Mouse (Mus musculus) intestine, embryonic 14.5 days (tissue): Measurements from ENCODE around the gene Ptrh2. TPM values are rescaled to one million over a fixed set of nuclear protein-coding genes. Genes with fewer than 3 reads are reported as not detected.

ENCODE experiments used
- ATAC-seq: fragments of 200-750 bp; cut with Nextera tagmentation; replicated peaks from 2 replicates; pipeline ENCODE4 v1.8.0; 2017; ENCODE audit warnings: low read depth, moderate number of reproducible peaks, moderate TSS enrichment, moderate library complexity; ENCODE audit not compliant: low FRiP score, low TSS enrichment
- DNase-seq: peaks from one replicate; pipeline ENCODE4 v3.0.0-alpha.2; 2018; ENCODE audit warnings: low spot score
- H3K27ac ChIP-seq: fragments of 300-500 bp; sonication (generic); 2 replicates; pipeline ENCODE4 v1.5.1; 2014; ENCODE audit warnings: low read depth, mild to moderate bottlenecking, control low read depth
- H3K27me3 ChIP-seq: fragments of 300-500 bp; sonication (generic); replicated peaks from 2 replicates; pipeline ENCODE4 v1.6.1; 2014; ENCODE audit warnings: low read length, control low read depth; ENCODE audit not compliant: control insufficient read depth, insufficient read depth
- H3K36me3 ChIP-seq: fragments of 300-500 bp; sonication (generic); 2 replicates; pipeline ENCODE4 v1.6.1; 2014; ENCODE audit warnings: low read length, control low read depth; ENCODE audit not compliant: control insufficient read depth, insufficient read depth
- H3K4me1 ChIP-seq: fragments of 300-500 bp; sonication (generic); replicated peaks from 2 replicates; pipeline ENCODE4 v1.6.1; 2014; ENCODE audit warnings: low read length, control low read depth, mixed read lengths; ENCODE audit not compliant: control insufficient read depth, insufficient read depth
- H3K4me2 ChIP-seq: fragments of 300-500 bp; sonication (generic); 2 replicates; pipeline ENCODE4 v1.6.1; 2014; ENCODE audit warnings: low read length
- H3K4me3 ChIP-seq: fragments of 300-500 bp; sonication (generic); 2 replicates; pipeline ENCODE4 v1.5.1; 2014; ENCODE audit warnings: low read depth, low read length, control low read depth, mixed read lengths
- H3K9ac ChIP-seq: fragments of 300-500 bp; sonication (generic); 2 replicates; pipeline ENCODE4 v1.6.1; 2014; ENCODE audit warnings: mild to moderate bottlenecking, low read length
- H3K9me3 ChIP-seq: fragments of 300-500 bp; sonication (generic); 2 replicates; pipeline ENCODE4 v1.6.1; 2016; ENCODE audit warnings: low read length, control low read depth; ENCODE audit not compliant: control insufficient read depth
- WGBS: fragments of 180-500 bp; shearing (Covaris S2); extraction: QIAGEN DNeasy Blood & Tissue Kit; methylation state at CpG from one replicate; pipeline ENCODE4 v1.1.7; 2014; 5-methylcytosine and 5-hydroxymethylcytosine counted together
- polyA plus RNA-seq: library from polyadenylated mRNA; unstranded; fragments of >200 nt; fragmentation: Nextera tagmentation; extraction: Ambion mirVana; gene quantifications from 2 replicates; pipeline ENCODE4 v1.2.1, GENCODE M21; 2014

The Ptrh2 gene
- polyA plus RNA-seq: 35.4 and 39.2 TPM in 2 replicates

- peak within 1 kb of the TSS; percentile 77 for H3K4me3 ChIP-seq
- ATAC-seq (peak; percentile 95), DNase-seq (peak; percentile 98)
- peak within 1 kb of the TSS; percentile 81 for H3K9ac ChIP-seq
- peak within 1 kb of the TSS; percentile 93 for H3K4me2 ChIP-seq
- H3K36me3 ChIP-seq: peaks cover 16% of the 10 kb centered on the region
- no peaks in the 10 kb centered on the region for H3K27me3 ChIP-seq
- H3K9me3 ChIP-seq: no peaks in the 10 kb centered on the region
- H3K4me1 ChIP-seq: peaks cover 22% of the 10 kb centered on the region
- H3K27ac ChIP-seq: peak within 1 kb of the TSS; percentile 85
- under 1% methylated on average over 56 of the region's 56 CpGs for WGBS
Observed at GRCm38 (mm10) chr11:86683395-86684125, at the start of gene Ptrh2, which contains the start of gene Vmp1. TSS of gene Ptrh2 (plus strand) at chr11:86683985. TSS of gene Vmp1 (minus strand) at chr11:86683836.

GRCm38 (mm10) chr11:86634396-86634795, 49.4 kb upstream of the Ptrh2 start:
- H3K4me2 ChIP-seq: no peak overlapping the region
- DNase-seq: no peak
- peaks cover 16% of the 10 kb centered on the region for H3K36me3 ChIP-seq
- no peaks in the 10 kb centered on the region for H3K9me3 ChIP-seq
- no peak for ATAC-seq
- 88% methylated on average over 6 of the region's 6 CpGs for WGBS
- no peak overlapping the region for H3K27ac ChIP-seq
- no peaks in the 10 kb centered on the region for H3K27me3 ChIP-seq
- H3K9ac ChIP-seq: no peak overlapping the region
- no peaks in the 10 kb centered on the region for H3K4me1 ChIP-seq
- H3K4me3 ChIP-seq: no peak overlapping the region

GRCm38 (mm10) chr11:86637697-86638096, 46.1 kb upstream of the Ptrh2 start:
- peaks cover 7% of the 10 kb centered on the region for H3K36me3 ChIP-seq
- no peak overlapping the region for H3K4me2 ChIP-seq
- H3K4me3 ChIP-seq: no peak overlapping the region
- no peaks in the 10 kb centered on the region for H3K27me3 ChIP-seq
- DNase-seq: no peak
- WGBS: 76% methylated on average over 2 of the region's 2 CpGs
- no peak overlapping the region for H3K9ac ChIP-seq
- H3K9me3 ChIP-seq: no peaks in the 10 kb centered on the region
- no peak overlapping the region for H3K27ac ChIP-seq
- H3K4me1 ChIP-seq: no peaks in the 10 kb centered on the region
- no peak for ATAC-seq

- 67% methylated on average over 4 of the region's 4 CpGs for WGBS
- Histone ChIP-seq H3K4me1 (no peaks in the 10 kb centered on the region), H3K9ac (no peak overlapping the region), H3K4me2 (no peak overlapping the region), H3K36me3 (0 out of 2 replicates have a peak, but pooled peaks cover 3% of the 10 kb centered on the region), H3K4me3 (no peak overlapping the region), H3K27me3 (no peaks in the 10 kb centered on the region), H3K27ac (no peak overlapping the region), H3K9me3 (no peaks in the 10 kb centered on the region)
- ATAC-seq (no peak), DNase-seq (no peak)
Observed at GRCm38 (mm10) chr11:86641714-86642113, 42.1 kb upstream of the Ptrh2 start.

GRCm38 (mm10) chr11:86644553-86644952, 39.2 kb upstream of the Ptrh2 start:
- ATAC-seq (no peak), DNase-seq (no peak)
- H3K27me3 ChIP-seq: no peaks in the 10 kb centered on the region
- WGBS: 93% methylated on average over 4 of the region's 4 CpGs
- no peak overlapping the region for H3K27ac ChIP-seq
- no peak overlapping the region for H3K4me2 ChIP-seq
- no peaks in the 10 kb centered on the region for H3K9me3 ChIP-seq
- no peaks in the 10 kb centered on the region for H3K4me1 ChIP-seq
- H3K36me3 ChIP-seq: 0 out of 2 replicates have a peak, but pooled peaks cover 3% of the 10 kb centered on the region
- no peak overlapping the region for H3K4me3 ChIP-seq
- no peak overlapping the region for H3K9ac ChIP-seq

GRCm38 (mm10) chr11:86646136-86646834, 37.5 kb upstream of the Ptrh2 start:
- no peak for ATAC-seq

GRCm38 (mm10) chr11:86646885-86647459, 36.8 kb upstream of the Ptrh2 start:
- no peak overlapping the region for H3K27ac ChIP-seq
- no peaks in the 10 kb centered on the region for H3K27me3 ChIP-seq
- H3K36me3 ChIP-seq: 0 out of 2 replicates have a peak, but pooled peaks cover 3% of the 10 kb centered on the region
- H3K9me3 ChIP-seq: no peaks in the 10 kb centered on the region
- no peaks in the 10 kb centered on the region for H3K4me1 ChIP-seq
- H3K4me2 ChIP-seq: no peak overlapping the region
- no peak overlapping the region for H3K9ac ChIP-seq
- no peak for DNase-seq
- ATAC-seq: no peak
- H3K4me3 ChIP-seq: no peak overlapping the region
- WGBS: 87% methylated on average over 3 of the region's 3 CpGs

More at GRCm38 (mm10) chr11:86646136-86646834, 37.5 kb upstream of the Ptrh2 start:
- no peak for DNase-seq
- 0 out of 2 replicates have a peak, but pooled peaks cover 3% of the 10 kb centered on the region for H3K36me3 ChIP-seq
- no peak overlapping the region for H3K9ac ChIP-seq
- H3K9me3 ChIP-seq: no peaks in the 10 kb centered on the region
- no peak overlapping the region for H3K4me2 ChIP-seq
- H3K4me1 ChIP-seq: no peaks in the 10 kb centered on the region
- WGBS: 63% methylated on average over 7 of the region's 7 CpGs
- H3K4me3 ChIP-seq: no peak overlapping the region
- no peaks in the 10 kb centered on the region for H3K27me3 ChIP-seq
- H3K27ac ChIP-seq: no peak overlapping the region

GRCm38 (mm10) chr11:86647706-86648447, 35.9 kb upstream of the Ptrh2 start:
- 88% methylated on average over 15 of the region's 15 CpGs for WGBS
- Histone ChIP-seq H3K4me1 (no peaks in the 10 kb centered on the region), H3K9ac (no peak overlapping the region), H3K27me3 (no peaks in the 10 kb centered on the region), H3K4me2 (no peak overlapping the region), H3K4me3 (no peak overlapping the region), H3K9me3 (no peaks in the 10 kb centered on the region), H3K36me3 (0 out of 2 replicates have a peak, but pooled peaks cover 10% of the 10 kb centered on the region), H3K27ac (no peak overlapping the region)
- ATAC-seq (no peak), DNase-seq (no peak)
